11 mouse cellular contexts compared by ENCODE assay signal in genomic region chr6:146387039-146387713, GRCm38 (mm10).
DNase-seq lines count a peak whose midpoint lies in the region; ATAC-seq lines count a peak whose summit lies in the region.
"Had no signal": no experiment of that assay in that cellular context is flagged by ENCODE, and none has a peak within 500 bp of the region (broad histone marks: within the 10 kb centered on the region; RNA-seq: fewer than 3 reads in every experiment).

No protein-coding gene starts in this region.

- H3K9ac ChIP-seq in midbrain, embryonic 12.5 days (replicated peaks): no peak overlapping the region
- H3K9ac ChIP-seq in midbrain, embryonic 16.5 days (ENCODE audit: low read depth, low read length): no peak overlapping the region
- no peak overlapping the region for H3K9ac ChIP-seq in forebrain, embryonic 16.5 days (replicated peaks; ENCODE audit: low read depth, low read length)
- no peak overlapping the region for H3K9ac ChIP-seq in neural tube, embryonic 15.5 days (replicated peaks)

- H3K9me3 ChIP-seq in midbrain, embryonic 12.5 days: no peaks in the 10 kb centered on the region
- H3K9me3 ChIP-seq in midbrain, embryonic 16.5 days (replicated peaks; ENCODE audit: control insufficient read depth, low read length, poor library complexity, severe bottlenecking): no peaks in the 10 kb centered on the region
- H3K9me3 ChIP-seq in forebrain, embryonic 16.5 days (ENCODE audit: control insufficient read depth, low read length): no peaks in the 10 kb centered on the region
- H3K9me3 ChIP-seq in neural tube, embryonic 15.5 days (replicated peaks): no peaks in the 10 kb centered on the region

- H3K27ac ChIP-seq in midbrain, embryonic 12.5 days (replicated peaks): no peak overlapping the region
- H3K27ac ChIP-seq in midbrain, embryonic 16.5 days (ENCODE audit: low read length): no peak overlapping the region
- peak overlapping the region; percentile 24; the same call in 1 of the 2 replicates for H3K27ac ChIP-seq in forebrain, embryonic 16.5 days (ENCODE audit: low read length)
- no peak overlapping the region for H3K27ac ChIP-seq in neural tube, embryonic 15.5 days (replicated peaks)

- H3K27me3 ChIP-seq in midbrain, embryonic 12.5 days: peaks cover 5% of the 10 kb centered on the region; the same call in 1 of the 2 replicates
- H3K27me3 ChIP-seq in midbrain, embryonic 16.5 days (ENCODE audit: control insufficient read depth, insufficient read depth, low read depth, low read length): no peaks in the 10 kb centered on the region
- no peaks in the 10 kb centered on the region for H3K27me3 ChIP-seq in forebrain, embryonic 16.5 days (replicated peaks; ENCODE audit: control insufficient read depth, insufficient read depth, low read length)
- no peaks in the 10 kb centered on the region for H3K27me3 ChIP-seq in neural tube, embryonic 15.5 days (replicated peaks)

- H3K4me2 ChIP-seq in midbrain, embryonic 12.5 days (replicated peaks): no peak overlapping the region
- H3K4me2 ChIP-seq in midbrain, embryonic 16.5 days (ENCODE audit: low read length): no peak overlapping the region
- no peak overlapping the region for H3K4me2 ChIP-seq in forebrain, embryonic 16.5 days (ENCODE audit: low read length)
- H3K4me2 ChIP-seq in neural tube, embryonic 15.5 days: no peak overlapping the region

- ATAC-seq in midbrain, embryonic 12.5 days (ENCODE audit: low FRiP score, low read depth): peak; percentile 89
- ATAC-seq in midbrain, embryonic 16.5 days: no peak
- peak; percentile 89 for ATAC-seq in forebrain, embryonic 16.5 days
- 0 out of 2 replicates have a peak, but pooled peaks have one; percentile 41 for ATAC-seq in neural tube, embryonic 15.5 days (ENCODE audit: low FRiP score)

- H3K36me3 ChIP-seq in midbrain, embryonic 12.5 days: no peaks in the 10 kb centered on the region
- no peaks in the 10 kb centered on the region for H3K36me3 ChIP-seq in midbrain, embryonic 16.5 days (ENCODE audit: control insufficient read depth, insufficient read depth, low read length)
- H3K36me3 ChIP-seq in forebrain, embryonic 16.5 days (ENCODE audit: control insufficient read depth, insufficient read depth): no peaks in the 10 kb centered on the region
- no peaks in the 10 kb centered on the region for H3K36me3 ChIP-seq in neural tube, embryonic 15.5 days

- 39% methylated on average over 6 of the region's 6 CpGs for WGBS in midbrain, embryonic 12.5 days
- WGBS in midbrain, embryonic 16.5 days: 25% methylated on average over 6 of the region's 6 CpGs
- WGBS in forebrain, embryonic 16.5 days: 19% methylated on average over 6 of the region's 6 CpGs
- 19% methylated on average over 6 of the region's 6 CpGs for WGBS in neural tube, embryonic 15.5 days

- H3K4me1 ChIP-seq in midbrain, embryonic 12.5 days: peaks cover 6% of the 10 kb centered on the region
- H3K4me1 ChIP-seq in midbrain, embryonic 16.5 days (ENCODE audit: control insufficient read depth, insufficient read depth, low read length): no peaks in the 10 kb centered on the region
- peaks cover 4% of the 10 kb centered on the region; the same call in 1 of the 2 replicates for H3K4me1 ChIP-seq in forebrain, embryonic 16.5 days (replicated peaks; ENCODE audit: control insufficient read depth, insufficient read depth, low read length)
- 0 out of 2 replicates have a peak, but pooled peaks cover 4% of the 10 kb centered on the region for H3K4me1 ChIP-seq in neural tube, embryonic 15.5 days

- peak; percentile 26 for DNase-seq in embryo, embryonic 10.5 days (ENCODE audit: low spot score)
- no peak for DNase-seq in frontal cortex, postnatal 14 days (ENCODE audit: low spot score in 2 of 2)
- DNase-seq in left cerebral cortex, adult 8-10 months (ENCODE audit: low spot score in 2 of 2): no peak
- DNase-seq: heart, postnatal 14 days; kidney, postnatal 36 days; left cerebral cortex, postnatal 4 days; spleen, adult 18-20 months had no signal

- no peak overlapping the region for H3K4me3 ChIP-seq in midbrain, embryonic 12.5 days
- no peak overlapping the region for H3K4me3 ChIP-seq in midbrain, embryonic 16.5 days (ENCODE audit: low read depth, low read length)
- no peak overlapping the region for H3K4me3 ChIP-seq in forebrain, embryonic 16.5 days (replicated peaks; ENCODE audit: low read length)
- H3K4me3 ChIP-seq in neural tube, embryonic 15.5 days (replicated peaks): no peak overlapping the region
